46 mouse cellular contexts compared by ENCODE assay signal in the genomic region with DNA sequence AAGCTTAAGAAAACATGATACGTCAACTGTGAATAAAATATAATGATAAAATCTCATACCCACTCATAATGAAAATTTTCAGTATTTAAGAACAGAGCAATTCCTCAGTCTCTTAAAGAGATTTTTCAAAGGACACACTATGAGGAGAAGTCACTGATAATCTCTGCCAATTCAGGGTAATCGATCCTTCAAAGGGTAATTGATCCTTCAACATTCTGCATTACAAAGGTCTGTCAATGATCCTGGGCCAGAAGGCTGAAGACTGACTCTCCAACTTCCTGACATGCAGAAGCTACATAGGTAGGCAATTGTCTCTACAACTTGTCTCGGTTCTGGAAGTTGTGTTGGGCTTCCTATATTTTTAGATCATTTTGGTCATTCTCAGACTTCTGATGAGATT. TPM values are rescaled to one million over a fixed set of nuclear protein-coding genes. Genes with fewer than 3 reads are reported as not detected.
"Had no signal": no experiment of that assay in that cellular context is flagged by ENCODE, and none has a peak within 500 bp of the region (broad histone marks: within the 10 kb centered on the region; RNA-seq: fewer than 3 reads in every experiment).

No protein-coding gene starts in this region.

- H3K4me1 ChIP-seq: limb, embryonic 10.5 days; limb, embryonic 12.5 days; limb, embryonic 13.5 days; limb, embryonic 15.5 days; liver, embryonic 13.5 days; liver, embryonic 15.5 days; lung, embryonic 15.5 days; megakaryocyte, embryonic 14.5 days; midbrain, embryonic 12.5 days; midbrain, embryonic 15.5 days; neural tube, embryonic 12.5 days; neural tube, embryonic 13.5 days had no signal

- H3K9me3 ChIP-seq: limb, embryonic 10.5 days; limb, embryonic 12.5 days; limb, embryonic 13.5 days; limb, embryonic 15.5 days; liver, embryonic 13.5 days; liver, embryonic 15.5 days; lung, embryonic 15.5 days; midbrain, embryonic 10.5 days; midbrain, embryonic 12.5 days; midbrain, embryonic 13.5 days; midbrain, embryonic 15.5 days; neural tube, embryonic 12.5 days; neural tube, embryonic 13.5 days had no signal

- H3K36me3 ChIP-seq: limb, embryonic 10.5 days; limb, embryonic 12.5 days; limb, embryonic 13.5 days; limb, embryonic 15.5 days; liver, embryonic 13.5 days; liver, embryonic 15.5 days; lung, embryonic 15.5 days; midbrain, embryonic 10.5 days; midbrain, embryonic 12.5 days; midbrain, embryonic 13.5 days; midbrain, embryonic 15.5 days; neural tube, embryonic 12.5 days; neural tube, embryonic 13.5 days had no signal

- H3K4me2 ChIP-seq: limb, embryonic 12.5 days; limb, embryonic 13.5 days; limb, embryonic 15.5 days; liver, embryonic 11.5 days; liver, embryonic 13.5 days; liver, embryonic 15.5 days; lung, embryonic 14.5 days; lung, embryonic 15.5 days; midbrain, embryonic 11.5 days; midbrain, embryonic 12.5 days; midbrain, embryonic 13.5 days; midbrain, embryonic 15.5 days; neural tube, embryonic 12.5 days; neural tube, embryonic 13.5 days had no signal

- H3K27me3 ChIP-seq: limb, embryonic 12.5 days; limb, embryonic 13.5 days; limb, embryonic 15.5 days; liver, embryonic 13.5 days; liver, embryonic 15.5 days; lung, embryonic 15.5 days; megakaryocyte, embryonic 14.5 days; midbrain, embryonic 12.5 days; midbrain, embryonic 13.5 days; midbrain, embryonic 15.5 days; neural tube, embryonic 12.5 days; neural tube, embryonic 13.5 days had no signal

- H3K9ac ChIP-seq: limb, embryonic 12.5 days; limb, embryonic 13.5 days; limb, embryonic 15.5 days; liver, embryonic 13.5 days; liver, embryonic 14.5 days; liver, embryonic 15.5 days; liver, postnatal 0 days; lung, embryonic 14.5 days; lung, embryonic 15.5 days; midbrain, embryonic 12.5 days; midbrain, embryonic 13.5 days; midbrain, embryonic 15.5 days; neural tube, embryonic 12.5 days; neural tube, embryonic 13.5 days had no signal

- H3K4me3 ChIP-seq: limb, embryonic 10.5 days; limb, embryonic 12.5 days; limb, embryonic 13.5 days; limb, embryonic 15.5 days; liver, embryonic 13.5 days; liver, embryonic 15.5 days; lung, embryonic 15.5 days; megakaryocyte, embryonic 14.5 days; midbrain, embryonic 10.5 days; midbrain, embryonic 12.5 days; midbrain, embryonic 13.5 days; midbrain, embryonic 15.5 days; myocyte; neural tube, embryonic 12.5 days; neural tube, embryonic 13.5 days had no signal

- ATAC-seq: liver, postnatal 0 days; lung, postnatal 0 days; midbrain, embryonic 13.5 days; midbrain, embryonic 15.5 days; midbrain, embryonic 16.5 days had no signal

- H3K27ac ChIP-seq: limb, embryonic 10.5 days; limb, embryonic 12.5 days; limb, embryonic 13.5 days; limb, embryonic 15.5 days; liver, embryonic 13.5 days; liver, embryonic 14.5 days; liver, embryonic 15.5 days; lung, embryonic 15.5 days; macrophage; midbrain, embryonic 10.5 days; midbrain, embryonic 12.5 days; midbrain, embryonic 13.5 days; midbrain, embryonic 15.5 days; neural tube, embryonic 12.5 days; neural tube, embryonic 13.5 days had no signal

- DNase-seq: left cerebral cortex, postnatal 4 days; liver; liver, embryonic 13.5 days; liver, postnatal 0 days; lung, adult 18-20 months; lung, adult 2 months; lung, embryonic 14.5 days; lung, postnatal 10 days; lung, postnatal 14 days; lung, postnatal 4 days; midbrain, embryonic 14.5 days had no signal

RNA-seq across cellular contexts. Expression of a gene that starts 12.9 kb away (rescaled TPM):
- total RNA-seq: left cerebral cortex, adult 8-10 months; left cerebral cortex, postnatal 10 days; left cerebral cortex, postnatal 14 days; left cerebral cortex, postnatal 25 days; left cerebral cortex, postnatal 36 days; left cerebral cortex, postnatal 4 days; megakaryocyte progenitor cell, adult 5-6 weeks; megakaryocyte, adult 5-6 weeks; megakaryocyte-erythroid progenitor cell, adult 5-6 weeks; midbrain, postnatal 0 days; monocyte, adult 5-6 weeks had no signal
- polyA plus RNA-seq: limb, embryonic 10.5 days; limb, embryonic 11.5 days; limb, embryonic 12.5 days; limb, embryonic 13.5 days; limb, embryonic 14.5 days; limb, embryonic 15.5 days; liver, embryonic 11.5 days; liver, embryonic 13.5 days; liver, embryonic 14.5 days; liver, embryonic 15.5 days; liver, embryonic 16.5 days; liver, postnatal 0 days; lung, adult 2 months; lung, embryonic 14.5 days; lung, embryonic 15.5 days; lung, embryonic 16.5 days; lung, postnatal 0 days; macrophage; midbrain, embryonic 10.5 days; midbrain, embryonic 11.5 days; midbrain, embryonic 12.5 days; midbrain, embryonic 13.5 days; midbrain, embryonic 14.5 days; midbrain, embryonic 15.5 days; midbrain, embryonic 16.5 days; midbrain, postnatal 0 days; myocyte; neural tube, embryonic 11.5 days; neural tube, embryonic 12.5 days; neural tube, embryonic 13.5 days had no signal
